Mouse (Mus musculus) testis, postnatal 14 days (tissue): ENCODE results near the gene Slc39a11.

Experiments used
- DNase-seq: peaks from one replicate; pipeline ENCODE4 v3.0.0; 2021; ENCODE audit warnings: low spot score

Slc39a11 gene

GRCm38 (mm10) chr11:113541073-113541472 is 108.8 kb downstream of the Slc39a11 start:
- no peak for DNase-seq

DNA sequence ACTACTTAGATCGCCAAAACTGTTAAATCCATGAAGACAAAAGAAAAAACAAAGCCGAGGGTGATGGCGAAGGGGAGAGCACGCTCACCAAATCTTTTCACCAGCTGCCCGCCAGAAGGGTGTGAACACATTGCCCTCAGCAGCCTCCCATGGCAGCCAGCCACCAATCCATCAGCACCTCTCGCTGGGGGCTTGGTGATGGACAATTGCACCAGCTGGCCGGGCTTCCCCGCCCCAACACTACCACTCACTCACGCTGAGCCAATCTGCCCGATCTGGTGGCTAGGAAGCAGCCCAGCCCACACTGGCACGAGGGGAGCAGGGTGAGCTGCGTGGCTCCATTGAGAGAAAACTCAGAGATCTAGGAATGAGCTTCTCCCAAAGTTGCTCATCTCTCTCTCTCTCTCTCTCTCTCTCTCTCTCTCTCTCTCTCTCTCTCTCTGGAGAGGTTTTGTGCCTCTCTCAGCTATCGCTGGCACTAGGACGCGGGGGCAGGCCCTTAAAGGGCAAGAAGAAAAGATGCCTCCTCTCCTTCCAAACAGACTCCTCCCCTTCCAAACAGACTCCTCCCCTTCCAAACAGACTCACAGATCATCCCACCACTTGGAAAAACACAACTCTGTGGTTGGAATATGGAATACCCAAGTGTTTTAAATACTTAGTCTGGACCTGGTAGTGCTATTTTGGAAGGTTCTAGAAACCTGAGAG is 110.2 kb downstream of the Slc39a11 start:
- DNase-seq: no peak

- DNase-seq: no peak
Measured at GRCm38 (mm10) chr11:113539079-113539478, 110.8 kb downstream of the Slc39a11 start.

DNA sequence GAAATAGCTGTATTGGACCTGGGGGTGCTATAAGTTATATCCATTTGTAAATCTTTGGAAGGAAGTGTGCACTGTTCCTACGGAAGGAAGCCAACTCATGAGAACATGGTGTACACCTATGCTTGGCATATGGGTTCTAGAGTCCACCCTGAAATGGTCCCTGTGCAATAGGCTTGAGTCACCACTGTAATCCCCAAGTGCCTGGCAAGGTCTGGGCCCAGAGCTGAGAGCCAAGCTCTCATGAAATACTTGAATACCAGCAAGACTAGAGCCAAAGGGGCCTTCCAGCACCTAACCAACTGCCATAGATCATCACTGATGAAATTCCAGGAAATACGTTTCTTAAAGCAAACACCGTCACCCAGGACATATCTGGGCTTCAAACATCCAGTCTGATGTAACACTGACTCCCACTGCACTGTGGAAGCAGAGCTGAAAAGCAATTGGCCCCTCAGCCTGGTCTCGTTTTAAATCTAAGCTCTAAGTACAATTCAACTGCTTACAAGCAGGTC is 111.4 kb downstream of the Slc39a11 start:
- DNase-seq: no peak

DNA sequence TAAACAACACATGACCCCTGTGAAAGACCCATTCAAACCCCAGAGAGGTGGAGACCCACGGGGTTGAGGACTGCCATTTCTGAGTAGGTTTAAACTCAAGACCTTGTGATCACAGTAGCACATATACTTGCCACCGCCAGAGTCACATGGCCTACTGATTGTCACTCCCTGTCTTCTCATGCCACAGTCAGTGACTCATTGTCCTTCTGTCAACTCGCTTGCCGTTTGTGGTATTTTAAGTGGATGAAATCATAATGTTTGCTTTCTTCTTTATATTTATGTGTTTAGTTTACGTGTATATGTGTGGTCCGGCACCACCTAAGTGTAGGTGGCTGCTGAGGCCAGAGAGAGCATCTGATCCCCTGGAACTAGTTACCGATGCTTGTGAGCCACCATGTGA is 112.2 kb downstream of the Slc39a11 start:
- DNase-seq: no peak

GRCm38 (mm10) chr11:113537199-113537586 is 112.7 kb downstream of the Slc39a11 start:
- no peak for DNase-seq

DNA sequence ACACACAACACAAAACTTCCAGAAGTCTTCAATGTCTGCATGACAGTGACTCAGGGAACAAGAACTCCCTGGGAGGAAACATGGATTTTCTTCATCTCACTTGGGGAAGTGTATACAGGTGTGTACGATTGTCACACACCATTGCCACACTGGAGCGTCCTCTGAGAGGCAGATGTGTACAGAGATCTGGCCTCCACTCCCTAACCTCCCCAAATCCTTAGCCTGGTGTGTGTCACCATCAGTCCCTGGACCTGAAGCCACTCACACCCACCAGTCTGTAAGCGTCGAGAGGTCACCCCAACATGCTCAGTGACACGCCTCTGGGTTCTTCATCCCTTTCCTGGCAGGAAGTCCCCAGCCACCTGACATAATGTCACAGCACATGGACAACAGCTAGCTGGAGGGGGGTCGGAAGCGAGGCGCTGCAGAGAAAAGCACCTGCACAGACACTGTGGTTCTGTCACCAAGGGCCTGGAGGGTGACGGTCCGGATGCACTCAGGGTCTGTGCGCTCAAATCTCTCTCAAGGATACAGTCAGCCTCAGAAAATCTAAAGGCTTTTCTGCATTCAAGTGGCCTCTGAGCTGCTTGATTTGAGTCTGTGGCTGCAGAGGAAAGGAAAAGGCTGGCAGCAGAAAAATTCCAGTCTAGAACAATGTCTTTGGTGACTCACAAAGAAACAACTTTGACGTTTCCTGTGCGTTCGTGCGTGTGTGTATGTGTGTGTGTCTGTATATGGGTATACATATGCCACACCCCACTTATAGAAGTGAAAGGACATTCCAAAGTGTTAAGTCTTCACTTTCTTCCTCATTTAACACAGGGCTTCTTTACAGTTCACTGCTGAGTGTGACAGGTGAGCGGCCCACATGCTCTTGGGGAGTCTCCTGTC is 113.3 kb downstream of the Slc39a11 start:
- DNase-seq: no peak

- no peak for DNase-seq
Measured at GRCm38 (mm10) chr11:113534341-113534740, 115.5 kb downstream of the Slc39a11 start.

DNA sequence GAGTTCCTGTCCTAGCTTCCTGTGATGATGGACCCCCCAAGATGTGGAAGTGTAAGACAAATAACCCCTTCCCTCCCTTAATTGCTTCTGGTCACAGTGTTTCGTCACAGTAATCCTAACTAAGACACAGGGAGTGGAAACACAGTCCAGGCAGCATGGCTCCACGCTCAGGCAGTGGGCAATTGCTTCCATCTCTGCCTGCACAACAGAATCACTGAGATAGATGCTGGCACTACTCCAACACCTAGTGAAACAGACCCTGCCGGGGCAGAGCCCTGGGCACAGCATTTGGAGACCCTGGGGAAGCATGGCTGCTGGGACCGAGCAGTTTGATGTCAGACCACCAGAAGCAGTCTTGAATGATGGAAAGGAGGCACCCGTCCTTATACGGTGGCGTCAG is 115.9 kb downstream of the Slc39a11 start:
- no peak for DNase-seq

DNA sequence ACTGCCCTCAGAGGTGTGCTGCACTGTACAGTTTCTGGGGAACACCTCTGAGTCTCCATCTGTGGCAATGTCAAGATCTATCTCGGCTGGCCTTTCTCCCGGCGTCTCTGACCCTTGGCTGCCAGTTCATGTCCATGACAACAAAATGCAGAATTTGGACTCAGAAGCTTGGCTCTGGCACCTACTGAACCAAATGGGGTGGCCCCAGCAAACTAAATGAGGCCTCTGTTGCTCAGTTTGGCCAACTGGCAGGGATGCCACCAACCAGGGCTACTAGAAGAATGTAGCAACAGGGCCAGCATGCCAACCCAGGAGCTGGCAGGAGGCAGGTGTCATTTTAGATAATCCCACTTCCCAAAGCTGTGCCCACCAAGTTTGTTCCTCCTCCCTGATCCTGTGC is 121.5 kb downstream of the Slc39a11 start:
- no peak for DNase-seq

DNA sequence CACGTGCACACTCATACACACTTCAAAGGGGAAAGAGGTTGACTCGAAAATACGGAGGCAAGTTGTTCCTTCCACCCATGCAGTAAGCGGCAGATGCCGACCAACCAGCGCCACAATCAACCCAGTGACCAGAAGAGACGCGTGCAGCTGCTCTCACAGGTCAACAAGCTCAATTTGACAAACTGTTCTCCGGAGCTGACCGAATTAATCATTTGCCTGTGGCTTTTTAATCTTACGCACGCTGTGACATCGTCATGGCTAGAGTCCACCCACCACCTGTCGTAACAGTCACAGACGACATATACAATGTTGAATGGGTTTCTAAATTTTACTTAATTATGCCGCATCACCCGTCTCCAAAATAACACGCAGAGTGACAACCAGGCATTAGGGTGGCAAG is 124.1 kb downstream of the Slc39a11 start:
- no peak for DNase-seq

GRCm38 (mm10) chr11:113522726-113523125 is 127.2 kb downstream of the Slc39a11 start:
- DNase-seq: no peak

GRCm38 (mm10) chr11:113521469-113522190 is 128.2 kb downstream of the Slc39a11 start:
- no peak for DNase-seq

- no peak for DNase-seq
Measured at GRCm38 (mm10) chr11:113520851-113521461, 128.9 kb downstream of the Slc39a11 start.

GRCm38 (mm10) chr11:113520373-113520772 is 129.5 kb downstream of the Slc39a11 start:
- DNase-seq: no peak

DNA sequence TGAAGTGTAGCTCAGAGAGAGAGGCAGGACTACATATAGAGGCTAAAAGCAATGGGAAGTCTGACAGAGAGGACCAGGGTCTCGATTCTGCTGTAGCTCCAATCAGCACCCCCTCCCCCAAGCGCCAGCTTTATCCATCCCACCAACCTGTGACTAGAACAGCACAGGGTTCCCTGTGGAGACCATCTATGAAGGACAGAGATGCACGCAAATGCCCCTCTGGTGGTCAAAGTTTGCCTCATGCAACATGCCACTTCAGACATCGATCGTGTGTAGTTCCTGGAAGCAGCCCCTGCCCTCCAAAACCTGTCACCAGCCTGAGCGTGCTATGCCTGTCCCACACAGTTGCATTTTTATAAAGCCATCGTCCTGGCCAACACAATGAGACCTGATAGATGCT is 129.9 kb downstream of the Slc39a11 start:
- DNase-seq: no peak

DNA sequence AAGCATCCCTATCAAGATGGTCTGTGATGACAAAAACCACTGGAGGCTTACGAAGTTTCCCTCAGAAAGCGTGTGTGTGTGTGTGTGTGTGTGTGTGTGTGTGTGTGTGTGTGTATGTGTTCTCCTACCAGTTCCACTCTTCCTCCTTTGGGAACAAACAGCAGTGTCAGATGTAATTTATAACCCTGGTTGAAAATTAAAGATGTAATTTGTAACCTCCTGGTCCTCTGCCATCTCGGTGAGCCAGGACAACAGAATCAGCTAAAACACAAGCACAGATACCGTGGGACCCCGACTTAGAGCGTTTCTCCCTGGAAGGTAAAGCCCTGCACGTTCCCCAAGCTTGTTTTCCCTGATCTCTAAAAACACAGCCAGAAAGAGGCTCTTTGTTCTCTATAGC is 131.7 kb downstream of the Slc39a11 start:
- DNase-seq: no peak

DNA sequence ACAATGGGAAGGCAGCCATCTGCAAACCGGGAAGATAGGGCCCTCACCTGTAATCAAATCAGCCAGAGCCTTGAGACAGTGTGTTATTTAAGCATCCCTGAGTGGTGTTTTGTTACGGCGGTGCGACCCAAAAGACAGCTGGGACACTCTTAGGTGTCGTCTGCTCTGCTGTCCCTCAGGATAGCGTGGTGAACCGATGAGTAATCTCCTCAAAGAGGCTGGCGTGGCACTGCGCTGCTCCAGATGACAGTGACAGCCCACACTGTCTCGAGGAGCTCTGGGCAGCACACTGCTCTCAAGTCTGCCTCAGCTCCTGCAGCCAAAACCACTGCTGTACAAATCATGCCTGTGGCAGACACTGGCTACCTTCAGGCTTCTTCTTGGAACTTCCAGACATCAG is 133.7 kb downstream of the Slc39a11 start:
- no peak for DNase-seq

- no peak for DNase-seq
Measured at GRCm38 (mm10) chr11:113512976-113513375, 136.9 kb downstream of the Slc39a11 start.

DNA sequence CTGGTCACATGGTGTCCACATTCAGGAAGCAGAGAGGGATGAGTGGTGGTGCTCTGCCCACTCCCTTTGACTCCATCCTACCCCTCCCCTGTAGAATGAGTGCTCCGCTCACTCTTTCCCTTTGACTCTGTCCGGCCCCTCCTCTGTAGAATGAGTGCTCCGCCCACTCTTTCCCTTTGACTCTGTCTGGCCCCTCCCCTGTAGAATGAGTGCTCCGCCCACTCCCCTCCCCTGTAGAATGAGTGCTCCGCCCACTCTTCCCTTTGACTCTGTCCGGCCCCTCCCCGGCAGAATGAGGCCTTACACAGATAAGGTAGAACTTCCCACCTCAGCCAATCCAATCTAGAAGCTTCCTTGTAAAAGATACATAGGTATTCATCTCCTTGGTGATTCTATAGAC is 137.7 kb downstream of the Slc39a11 start:
- DNase-seq: peak; percentile 19

GRCm38 (mm10) chr11:113510969-113511625 is 138.8 kb downstream of the Slc39a11 start:
- DNase-seq: peak; percentile 28
